Mouse (Mus musculus) ES-Bruce4 (cell line): ENCODE measurements around the gene Stim1.

Experiments
- CTCF ChIP-seq: IDR thresholded peaks from one replicate; pipeline ENCODE4 v1.8.1; 2011; ENCODE audit warnings: low read depth, low read length
- POLR2A ChIP-seq: IDR thresholded peaks from one replicate; pipeline ENCODE4 v1.8.1; 2011; ENCODE audit warnings: low read length; ENCODE audit not compliant: insufficient read depth

GRCm38 (mm10) chr7:102479368-102480078 is 211.9 kb downstream of the Stim1 start:
- TF ChIP-seq POLR2A (no peak), CTCF (no peak)
